Mouse (Mus musculus) ES-E14 (cell line): ENCODE data around the gene Klhl2.

Experiments
- CHD2 ChIP-seq: IDR thresholded peaks from 2 replicates; pipeline ENCODE4 v1.6.1; 2014; ENCODE audit warnings: mild to moderate bottlenecking, low read depth, low read length, inconsistent platforms
- ZC3H11A ChIP-seq: IDR thresholded peaks from 2 replicates; pipeline ENCODE4 v1.6.1; 2012; ENCODE audit warnings: low read depth, mild to moderate bottlenecking, inconsistent platforms, low read length, borderline replicate concordance
- ZNF384 ChIP-seq: IDR thresholded peaks from 2 replicates; pipeline ENCODE4 v1.6.1; 2012; ENCODE audit warnings: low read depth, low read length, inconsistent platforms

- TF ChIP-seq ZNF384 (no peak), ZC3H11A (no peak), CHD2 (no peak)
These were observed 88.4 kb downstream of the Klhl2 start for GRCm38 (mm10) chr8:64761430-64761829.
